Mouse (Mus musculus): ENCODE results near the gene Aqr. TPM values are rescaled to one million over a fixed set of nuclear protein-coding genes. Genes with fewer than 3 reads are reported as not detected.

Gene Aqr
- polyA plus RNA-seq, 1 experiment from 2014 or later: 47.9 TPM

DNA sequence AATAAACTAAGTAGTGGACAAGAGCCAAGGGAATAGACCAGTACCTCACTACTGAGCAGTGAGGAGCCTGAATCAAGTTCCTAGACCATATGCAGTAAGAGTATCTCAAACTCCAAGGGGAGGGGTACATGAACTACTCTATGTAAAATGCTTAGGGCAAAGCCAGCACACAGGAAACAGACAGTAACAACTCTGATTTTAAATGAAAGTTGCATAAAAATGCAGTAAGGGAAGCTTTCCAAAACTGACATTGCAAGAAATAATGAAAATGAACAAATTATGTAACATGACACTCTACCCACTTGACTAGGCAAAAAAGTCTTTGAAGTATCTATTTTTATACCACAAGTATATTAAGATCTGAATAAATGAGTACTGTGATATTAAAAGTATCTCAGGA, 19.0 kb downstream of the Aqr start:
- H3K27me3 ChIP-seq (ENCODE audit: low read depth, poor library complexity, severe bottlenecking): no peaks in the 10 kb centered on the region
- no peak overlapping the region for H3K27ac ChIP-seq
- H3K36me3 ChIP-seq: peaks cover 71% of the 10 kb centered on the region
- no peak overlapping the region for H3K4me3 ChIP-seq
- no peaks in the 10 kb centered on the region for H3K9me3 ChIP-seq (replicated peaks)
- DNase-seq (ENCODE audit: low spot score): no peak
- H3K4me1 ChIP-seq: no peaks in the 10 kb centered on the region

- no peaks in the 10 kb centered on the region for H3K4me1 ChIP-seq
- H3K36me3 ChIP-seq: peaks cover 87% of the 10 kb centered on the region
- no peaks in the 10 kb centered on the region for H3K27me3 ChIP-seq (ENCODE audit: low read depth, poor library complexity, severe bottlenecking)
- H3K9me3 ChIP-seq (replicated peaks): no peaks in the 10 kb centered on the region
- DNase-seq (ENCODE audit: low spot score): no peak
- H3K27ac ChIP-seq: no peak overlapping the region
- 95% methylated on average over 1 of the region's 1 CpGs for WGBS
- H3K4me3 ChIP-seq: no peak overlapping the region
Observed at GRCm38 (mm10) chr2:114161978-114162377, 24.8 kb downstream of the Aqr start.

GRCm38 (mm10) chr2:114157345-114157744, 29.5 kb downstream of the Aqr start:
- Histone ChIP-seq H3K4me1 (no peaks in the 10 kb centered on the region), H3K27me3 (ENCODE audit: low read depth, poor library complexity, severe bottlenecking) (no peaks in the 10 kb centered on the region), H3K9me3 (replicated peaks) (no peaks in the 10 kb centered on the region), H3K27ac (no peak overlapping the region), H3K36me3 (peaks cover 94% of the 10 kb centered on the region), H3K4me3 (no peak overlapping the region)
- 92% methylated on average over 4 of the region's 4 CpGs for WGBS
- DNase-seq (ENCODE audit: low spot score): no peak

- Histone ChIP-seq H3K9me3 (replicated peaks) (no peaks in the 10 kb centered on the region), H3K27ac (no peak overlapping the region), H3K27me3 (ENCODE audit: low read depth, poor library complexity, severe bottlenecking) (no peaks in the 10 kb centered on the region), H3K4me3 (no peak overlapping the region), H3K36me3 (peaks cover 96% of the 10 kb centered on the region), H3K4me1 (no peaks in the 10 kb centered on the region)
- 93% methylated on average over 1 of the region's 1 CpGs for WGBS
- DNase-seq (ENCODE audit: low spot score): no peak
Observed at GRCm38 (mm10) chr2:114156639-114157038, 30.2 kb downstream of the Aqr start.

DNA sequence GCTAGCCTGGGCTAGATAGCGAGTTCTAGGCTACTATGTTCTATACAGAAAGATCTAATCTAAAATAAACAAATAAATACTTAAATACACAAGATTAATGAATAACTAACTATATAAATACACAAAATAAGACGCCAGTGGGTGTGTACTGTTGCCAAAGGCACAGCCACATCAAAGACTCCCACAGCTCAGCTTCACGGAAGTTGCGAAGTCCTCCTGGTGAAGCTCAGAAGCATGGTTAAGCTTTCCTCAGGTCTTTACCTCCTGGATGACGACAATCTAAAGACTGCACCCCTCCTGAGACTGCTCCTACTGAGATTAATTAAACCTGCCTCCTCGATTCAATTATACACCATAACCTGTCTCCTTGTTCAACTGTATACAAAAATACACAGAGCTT, 33.6 kb downstream of the Aqr start:
- no peak for DNase-seq (ENCODE audit: low spot score)
- Histone ChIP-seq H3K36me3 (peaks cover 95% of the 10 kb centered on the region), H3K27me3 (ENCODE audit: low read depth, poor library complexity, severe bottlenecking) (no peaks in the 10 kb centered on the region), H3K4me3 (no peak overlapping the region), H3K4me1 (no peaks in the 10 kb centered on the region), H3K27ac (no peak overlapping the region), H3K9me3 (replicated peaks) (no peaks in the 10 kb centered on the region)
- WGBS: 96% methylated on average over 6 of the region's 6 CpGs

- Histone ChIP-seq H3K36me3 (peaks cover 92% of the 10 kb centered on the region), H3K27me3 (ENCODE audit: low read depth, poor library complexity, severe bottlenecking) (no peaks in the 10 kb centered on the region), H3K4me1 (no peaks in the 10 kb centered on the region), H3K4me3 (no peak overlapping the region), H3K9me3 (replicated peaks) (no peaks in the 10 kb centered on the region), H3K27ac (no peak overlapping the region)
- DNase-seq (ENCODE audit: low spot score): no peak
- WGBS: 95% methylated on average over 15 of the region's 15 CpGs
Observed at GRCm38 (mm10) chr2:114146864-114147458, 39.9 kb downstream of the Aqr start.

GRCm38 (mm10) chr2:114145315-114145801, 41.5 kb downstream of the Aqr start:
- 83% methylated on average over 6 of the region's 6 CpGs for WGBS
- H3K9me3 ChIP-seq (replicated peaks): no peaks in the 10 kb centered on the region
- peaks cover 93% of the 10 kb centered on the region for H3K36me3 ChIP-seq
- H3K27me3 ChIP-seq (ENCODE audit: low read depth, poor library complexity, severe bottlenecking): no peaks in the 10 kb centered on the region
- H3K4me1 ChIP-seq: no peaks in the 10 kb centered on the region
- no peak overlapping the region for H3K27ac ChIP-seq
- peak; percentile 34 for DNase-seq (ENCODE audit: low spot score)
- H3K4me3 ChIP-seq: no peak overlapping the region

- DNase-seq (ENCODE audit: low spot score): no peak
- no peaks in the 10 kb centered on the region for H3K27me3 ChIP-seq (ENCODE audit: low read depth, poor library complexity, severe bottlenecking)
- H3K27ac ChIP-seq: no peak overlapping the region
- H3K4me3 ChIP-seq: no peak overlapping the region
- no peaks in the 10 kb centered on the region for H3K4me1 ChIP-seq
- no peaks in the 10 kb centered on the region for H3K9me3 ChIP-seq (replicated peaks)
- peaks cover 93% of the 10 kb centered on the region for H3K36me3 ChIP-seq
- 96% methylated on average over 5 of the region's 5 CpGs for WGBS
Observed at GRCm38 (mm10) chr2:114144915-114145314, 41.9 kb downstream of the Aqr start.

DNA sequence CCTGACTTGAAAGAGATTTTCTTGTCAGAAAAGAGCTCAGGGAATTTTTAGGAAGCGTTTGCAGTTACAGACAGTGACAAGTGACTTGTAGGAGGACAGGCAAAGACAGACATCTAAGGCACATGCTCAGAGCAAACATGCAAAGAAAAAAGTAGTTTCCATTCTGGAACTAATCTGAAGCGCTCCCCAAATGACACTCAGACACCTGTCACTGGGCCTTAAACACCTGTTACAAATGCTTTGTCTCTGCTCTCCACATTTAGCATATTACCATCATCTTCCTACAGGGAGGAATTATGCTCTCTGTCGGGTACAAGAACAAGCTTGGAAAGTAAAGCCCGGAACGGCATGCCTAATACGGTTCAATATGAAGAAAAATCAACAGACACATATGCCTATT, 43.0 kb downstream of the Aqr start:
- H3K27ac ChIP-seq: no peak overlapping the region
- H3K4me1 ChIP-seq: no peaks in the 10 kb centered on the region
- 94% methylated on average over 6 of the region's 6 CpGs for WGBS
- no peak for DNase-seq (ENCODE audit: low spot score)
- no peak overlapping the region for H3K4me3 ChIP-seq
- no peaks in the 10 kb centered on the region for H3K27me3 ChIP-seq (ENCODE audit: low read depth, poor library complexity, severe bottlenecking)
- H3K36me3 ChIP-seq: peaks cover 93% of the 10 kb centered on the region
- no peaks in the 10 kb centered on the region for H3K9me3 ChIP-seq (replicated peaks)

DNA sequence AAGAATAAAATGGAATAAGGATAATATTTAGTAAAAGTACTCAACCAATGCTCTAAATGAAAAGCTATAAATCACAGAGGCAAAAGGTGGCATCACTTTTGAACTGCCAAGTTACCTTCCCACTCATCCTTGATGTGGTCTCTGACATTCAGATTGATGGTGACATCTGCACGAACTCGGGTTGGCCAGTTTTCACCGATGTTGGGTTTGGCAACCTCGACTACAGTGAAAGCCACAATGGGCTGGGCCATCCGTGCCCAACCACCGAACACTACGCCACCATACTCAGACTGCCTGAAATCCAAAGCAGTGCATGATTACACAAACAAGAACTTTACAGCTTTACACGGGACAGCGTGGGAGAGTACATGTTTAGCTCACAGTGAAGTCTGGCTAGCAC, 50.1 kb downstream of the Aqr start:
- no peak overlapping the region for H3K27ac ChIP-seq
- no peaks in the 10 kb centered on the region for H3K4me1 ChIP-seq
- no peak overlapping the region for H3K4me3 ChIP-seq
- peaks cover 96% of the 10 kb centered on the region for H3K36me3 ChIP-seq
- 95% methylated on average over 9 of the region's 9 CpGs for WGBS
- no peak for DNase-seq (ENCODE audit: low spot score)
- no peaks in the 10 kb centered on the region for H3K27me3 ChIP-seq (ENCODE audit: low read depth, poor library complexity, severe bottlenecking)
- H3K9me3 ChIP-seq (replicated peaks): no peaks in the 10 kb centered on the region

DNA sequence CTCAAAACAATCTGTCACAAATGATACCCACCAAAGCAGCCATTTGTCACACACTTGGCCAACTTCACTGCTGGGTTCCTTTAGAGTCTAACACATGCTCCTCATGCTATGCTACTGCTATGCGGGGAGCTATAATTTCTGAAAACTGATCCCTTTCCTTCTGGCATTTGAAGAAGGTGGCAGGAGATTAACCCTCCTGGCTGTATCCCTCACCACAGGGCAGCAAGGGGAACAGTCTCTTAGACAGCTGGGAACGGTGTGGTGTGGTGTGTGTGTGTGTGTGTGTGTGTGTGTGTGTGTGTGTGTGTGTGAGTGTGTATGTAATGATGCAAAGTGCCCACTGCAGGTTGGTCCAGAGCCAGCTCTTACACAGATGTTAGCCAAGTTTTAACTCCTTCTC, 51.0 kb downstream of the Aqr start:
- DNase-seq (ENCODE audit: low spot score): no peak
- H3K4me3 ChIP-seq: no peak overlapping the region
- 91% methylated on average over 2 of the region's 2 CpGs for WGBS
- no peaks in the 10 kb centered on the region for H3K4me1 ChIP-seq
- no peaks in the 10 kb centered on the region for H3K27me3 ChIP-seq (ENCODE audit: low read depth, poor library complexity, severe bottlenecking)
- no peaks in the 10 kb centered on the region for H3K9me3 ChIP-seq (replicated peaks)
- peaks cover 94% of the 10 kb centered on the region for H3K36me3 ChIP-seq
- H3K27ac ChIP-seq: no peak overlapping the region

- Histone ChIP-seq H3K36me3 (peaks cover 94% of the 10 kb centered on the region), H3K27ac (no peak overlapping the region), H3K4me1 (no peaks in the 10 kb centered on the region), H3K9me3 (replicated peaks) (no peaks in the 10 kb centered on the region), H3K27me3 (ENCODE audit: low read depth, poor library complexity, severe bottlenecking) (no peaks in the 10 kb centered on the region), H3K4me3 (no peak overlapping the region)
- WGBS: 95% methylated on average over 4 of the region's 4 CpGs
- DNase-seq (ENCODE audit: low spot score): no peak
Observed at GRCm38 (mm10) chr2:114133355-114133754, 53.5 kb downstream of the Aqr start.

DNA sequence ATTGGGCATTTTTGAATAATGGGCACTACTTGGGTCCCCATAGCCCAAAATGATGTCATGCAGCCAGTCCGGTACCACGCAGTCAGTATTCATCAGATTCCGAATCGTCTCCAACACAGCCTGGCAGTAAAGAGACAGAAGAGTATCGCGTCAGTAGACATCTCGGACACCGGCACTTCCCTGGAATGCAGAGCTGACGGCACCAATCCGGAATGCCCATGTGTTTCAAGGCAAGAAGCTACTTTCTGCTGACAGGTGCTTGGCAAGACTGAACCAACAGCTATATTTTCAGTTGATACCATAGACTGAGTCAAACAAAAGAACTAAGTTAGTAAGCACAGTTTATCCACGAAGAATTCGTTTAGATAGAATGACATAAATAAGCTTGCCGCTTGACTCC, 56.2 kb downstream of the Aqr start:
- Histone ChIP-seq H3K27ac (no peak overlapping the region), H3K36me3 (peaks cover 92% of the 10 kb centered on the region), H3K4me1 (no peaks in the 10 kb centered on the region), H3K9me3 (replicated peaks) (no peaks in the 10 kb centered on the region), H3K4me3 (no peak overlapping the region), H3K27me3 (ENCODE audit: low read depth, poor library complexity, severe bottlenecking) (no peaks in the 10 kb centered on the region)
- WGBS: 96% methylated on average over 13 of the region's 13 CpGs
- no peak for DNase-seq (ENCODE audit: low spot score)

- Histone ChIP-seq H3K9me3 (replicated peaks) (no peaks in the 10 kb centered on the region), H3K36me3 (peaks cover 94% of the 10 kb centered on the region), H3K27me3 (ENCODE audit: low read depth, poor library complexity, severe bottlenecking) (no peaks in the 10 kb centered on the region), H3K27ac (no peak overlapping the region), H3K4me1 (no peaks in the 10 kb centered on the region), H3K4me3 (no peak overlapping the region)
- WGBS: 90% methylated on average over 4 of the region's 4 CpGs
- DNase-seq (ENCODE audit: low spot score): no peak
Observed at GRCm38 (mm10) chr2:114123304-114123703, 63.5 kb downstream of the Aqr start.
